ENCODE assay signal across 8 mouse cellular contexts in the genomic region with DNA sequence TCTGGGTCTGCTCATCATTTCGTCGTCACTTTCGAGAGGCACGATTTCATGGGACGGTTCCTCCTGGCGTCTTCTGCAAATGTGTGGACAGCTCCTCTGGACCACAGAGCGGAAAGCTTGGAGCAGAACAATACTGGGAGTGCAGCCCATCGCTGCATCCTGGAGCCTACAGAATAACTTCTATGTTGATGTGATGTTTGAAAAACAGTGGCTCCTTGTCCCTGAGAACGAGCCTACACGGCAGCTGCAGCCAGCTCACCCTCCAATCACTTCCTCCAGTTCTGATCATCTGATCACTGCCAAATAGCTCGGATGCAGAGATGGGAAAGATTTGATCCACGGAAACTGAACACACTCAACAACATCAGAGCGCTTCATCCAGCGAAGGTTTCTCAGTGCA. TPM values are rescaled to one million over a fixed set of nuclear protein-coding genes. Genes with fewer than 3 reads are reported as not detected.
DNase-seq lines count a peak whose midpoint lies in the region; ATAC-seq lines count a peak whose summit lies in the region.

No protein-coding gene starts in this region.

- H3K4me3 ChIP-seq in lung, embryonic 15.5 days = peak overlapping the region; percentile 26

- H3K27ac ChIP-seq in lung, embryonic 15.5 days = peak overlapping the region; percentile 82

- WGBS in lung, embryonic 15.5 days = 40% methylated on average over 14 of the region's 14 CpGs

- H3K36me3 ChIP-seq in lung, embryonic 15.5 days = no peaks in the 10 kb centered on the region

- H3K27me3 ChIP-seq in lung, embryonic 15.5 days = no peaks in the 10 kb centered on the region

- no peaks in the 10 kb centered on the region for H3K9me3 ChIP-seq in lung, embryonic 15.5 days

- peak; percentile 46; the same call in 1 of the 2 replicates for ATAC-seq in lung, embryonic 15.5 days (ENCODE audit: borderline replicate concordance, extremely low read depth, low FRiP score, low TSS enrichment)

- no peak overlapping the region for H3K9ac ChIP-seq in lung, embryonic 15.5 days

- peak overlapping the region; percentile 47 for H3K4me2 ChIP-seq in lung, embryonic 15.5 days

- peak; percentile 2 for DNase-seq in cerebellum, adult 11 months
- DNase-seq in cerebellum, adult 11-12 months = no peak
- no peak for DNase-seq in lung, postnatal 14 days
- DNase-seq in kidney, postnatal 4 days = peak; percentile 13 to 33
- DNase-seq in skeletal muscle tissue, adult 2 months (ENCODE audit: low read depth, low spot score) = peak; percentile 28
- no peak for DNase-seq in testis, postnatal 14 days (ENCODE audit: low spot score)
- DNase-seq in ovary, postnatal 14 days (ENCODE audit: low spot score) = no peak

- H3K4me1 ChIP-seq in lung, embryonic 15.5 days = peaks cover 9% of the 10 kb centered on the region

RNA-seq across cellular contexts. Expression of a gene that starts 49.0 kb away (rescaled TPM):
- polyA plus RNA-seq in lung, embryonic 15.5 days (2015; fragmentation: Nextera tagmentation; extraction: Ambion mirVana) = 4.0 and 5.4 TPM in 2 replicates

Comparison
In these comparisons a context has a peak if more than half of its experiments do, and no peak if none do; other contexts are left out.
1. DNase-seq: peak in cerebellum, adult 11 months (single experiment), kidney, postnatal 4 days (2 of 2) and skeletal muscle tissue, adult 2 months (single experiment); none in cerebellum, adult 11-12 months (single experiment), lung, postnatal 14 days (single experiment), testis, postnatal 14 days (single experiment) and ovary, postnatal 14 days (single experiment).